Mouse (Mus musculus) heart, embryonic 11.5 days (tissue): ENCODE data around the gene Josd1. TPM values are rescaled to one million over a fixed set of nuclear protein-coding genes. Genes with fewer than 3 reads are reported as not detected.
A peak's percentile ranks its signal among the peaks of the same experiment; 100 is the strongest.

Source experiments
- ATAC-seq: fragments of 200-750 bp; cut with Nextera tagmentation; replicated peaks from 2 replicates; pipeline ENCODE4 v1.8.0; 2017; ENCODE audit warnings: moderate library complexity; ENCODE audit not compliant: insufficient number of reproducible peaks, low FRiP score, low TSS enrichment
- H3K27ac ChIP-seq: fragments of 300-500 bp; sonication (generic); 2 replicates; pipeline ENCODE4 v1.5.1; 2014; ENCODE audit warnings: mild to moderate bottlenecking, low read depth, low read length
- H3K27me3 ChIP-seq: fragments of 300-500 bp; sonication (generic); 2 replicates; pipeline ENCODE4 v1.6.1; 2014; ENCODE audit warnings: mild to moderate bottlenecking, low read length, mixed read lengths; ENCODE audit not compliant: control insufficient read depth, insufficient read depth
- H3K36me3 ChIP-seq: fragments of 300-500 bp; sonication (generic); 2 replicates; pipeline ENCODE4 v1.6.1; 2014; ENCODE audit warnings: mild to moderate bottlenecking, low read length, moderate library complexity, mixed read lengths; ENCODE audit not compliant: control insufficient read depth, insufficient read depth
- H3K4me1 ChIP-seq: fragments of 300-500 bp; sonication (generic); 2 replicates; pipeline ENCODE4 v1.6.1; 2014; ENCODE audit warnings: low read length; ENCODE audit not compliant: control insufficient read depth, insufficient read depth
- H3K4me2 ChIP-seq: fragments of 300-500 bp; sonication (generic); 2 replicates; pipeline ENCODE4 v1.6.1; 2014; ENCODE audit warnings: mild to moderate bottlenecking, moderate library complexity
- H3K4me3 ChIP-seq: fragments of 300-500 bp; sonication (generic); 2 replicates; pipeline ENCODE4 v1.5.1; 2014; ENCODE audit warnings: low read depth, low read length
- H3K9ac ChIP-seq: fragments of 300-500 bp; sonication (generic); 2 replicates; pipeline ENCODE4 v1.6.1; 2014; ENCODE audit warnings: mild to moderate bottlenecking, low read depth, low read length, moderate library complexity
- H3K9me3 ChIP-seq: fragments of 300-500 bp; sonication (generic); replicated peaks from 2 replicates; pipeline ENCODE4 v1.6.1; 2016; ENCODE audit warnings: low read length; ENCODE audit not compliant: control insufficient read depth
- WGBS: fragments of 180-500 bp; shearing (Covaris S2); extraction: QIAGEN DNeasy Blood & Tissue Kit; methylation state at CpG from one replicate; pipeline ENCODE4 v1.1.7; 2014; ENCODE audit not compliant: insufficient replicate concordance; 5-methylcytosine and 5-hydroxymethylcytosine counted together
- polyA plus RNA-seq: library from polyadenylated mRNA; unstranded; fragments of >200 nt; fragmentation: Nextera tagmentation; extraction: Ambion mirVana; gene quantifications from 2 replicates; pipeline ENCODE4 v1.2.1, GENCODE M21; 2014

Gene Josd1
- polyA plus RNA-seq, 1 experiment from 2014 or later: 10.9 TPM

DNA sequence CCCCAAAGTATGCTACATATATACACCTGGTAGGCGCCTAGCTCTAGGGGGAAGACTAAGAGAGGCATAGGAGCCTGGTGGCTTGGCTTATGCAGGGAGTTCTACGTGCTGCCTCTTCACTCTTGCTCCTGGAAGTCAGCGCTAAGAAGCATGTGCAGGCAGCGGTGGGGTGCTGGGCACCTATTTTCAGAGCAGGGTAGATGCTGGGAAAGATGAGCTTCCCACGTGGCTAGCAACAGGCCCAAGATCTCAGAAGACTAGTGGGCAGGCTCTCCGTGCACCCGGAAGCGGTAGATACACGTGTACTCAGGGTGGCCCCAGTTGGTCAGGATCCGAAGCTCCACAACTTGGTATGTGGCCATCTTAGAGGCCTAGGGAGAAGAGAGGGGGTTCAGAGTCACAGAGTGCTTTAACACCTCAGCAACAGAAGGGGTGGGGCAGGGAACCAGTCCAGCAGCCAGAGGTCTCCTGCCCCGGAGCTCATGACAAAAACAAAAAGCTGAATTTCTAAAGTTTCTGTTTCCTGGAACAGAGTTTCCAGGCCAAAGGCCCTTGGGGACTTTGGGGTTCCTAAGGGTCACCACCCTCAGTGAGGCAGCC lies 37.6 kb upstream of the Josd1 start:
- Histone ChIP-seq H3K36me3 (peaks cover 33% of the 10 kb centered on the region), H3K9me3 (no peaks in the 10 kb centered on the region), H3K4me2 (no peak overlapping the region), H3K4me3 (no peak overlapping the region), H3K27me3 (no peaks in the 10 kb centered on the region), H3K9ac (no peak overlapping the region), H3K27ac (no peak overlapping the region), H3K4me1 (no peaks in the 10 kb centered on the region)
- no peak for ATAC-seq
- WGBS: 89% methylated on average over 11 of the region's 11 CpGs

DNA sequence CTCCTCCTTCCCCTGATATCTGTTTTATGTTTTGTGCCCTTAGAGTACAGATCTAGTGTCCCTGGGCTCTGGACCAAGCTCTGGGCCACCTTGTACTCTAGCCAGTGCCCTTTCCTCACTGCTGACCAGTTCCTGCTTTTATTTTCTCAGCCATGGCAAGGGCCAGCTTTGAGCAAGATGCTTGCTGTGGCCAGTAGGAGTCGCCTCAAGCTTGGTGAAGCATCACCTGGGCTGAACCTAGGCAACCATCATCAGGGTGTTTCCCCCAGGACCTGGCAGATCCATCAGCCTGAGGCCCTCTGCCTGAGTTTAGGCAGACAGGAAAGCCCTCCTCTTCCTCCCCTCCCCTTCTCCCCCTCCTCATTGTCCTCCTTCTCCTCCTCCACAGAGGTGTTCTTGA lies 35.7 kb upstream of the Josd1 start:
- ATAC-seq: peak; percentile 46; the same call in 1 of the 2 replicates
- WGBS: 41% methylated on average over 1 of the region's 1 CpGs
- no peak overlapping the region for H3K9ac ChIP-seq

DNA sequence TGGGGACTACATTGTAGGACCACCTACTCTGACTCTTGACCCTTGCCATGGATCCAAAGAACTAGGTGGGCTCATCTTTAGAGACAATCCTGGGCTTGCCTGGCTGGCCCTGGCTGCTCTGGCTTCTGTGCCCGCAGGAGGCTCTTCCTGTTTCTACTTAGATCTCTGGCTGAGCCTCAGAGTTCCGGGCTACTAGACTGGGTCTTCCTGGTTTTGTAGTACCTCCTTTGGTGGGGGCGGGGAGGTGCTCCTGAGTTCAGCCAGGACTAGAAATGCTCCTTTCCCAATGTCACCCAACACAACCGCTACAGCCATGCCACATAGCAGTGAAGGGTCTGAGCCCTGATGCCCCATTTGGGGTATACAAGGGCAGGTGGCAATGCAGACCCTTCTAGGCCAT lies 33.1 kb upstream of the Josd1 start:
- Histone ChIP-seq H3K4me1 (no peaks in the 10 kb centered on the region), H3K9me3 (no peaks in the 10 kb centered on the region), H3K36me3 (peaks cover 27% of the 10 kb centered on the region), H3K9ac (no peak overlapping the region), H3K27me3 (no peaks in the 10 kb centered on the region), H3K4me2 (no peak overlapping the region), H3K4me3 (no peak overlapping the region), H3K27ac (no peak overlapping the region)
- 79% methylated on average over 4 of the region's 4 CpGs for WGBS
- ATAC-seq: no peak

More for the DNA sequence above, 35.7 kb upstream of the Josd1 start:
- Histone ChIP-seq H3K4me2 (no peak overlapping the region), H3K4me1 (no peaks in the 10 kb centered on the region), H3K27ac (no peak overlapping the region), H3K4me3 (no peak overlapping the region), H3K27me3 (no peaks in the 10 kb centered on the region), H3K36me3 (peaks cover 22% of the 10 kb centered on the region), H3K9me3 (no peaks in the 10 kb centered on the region)

DNA sequence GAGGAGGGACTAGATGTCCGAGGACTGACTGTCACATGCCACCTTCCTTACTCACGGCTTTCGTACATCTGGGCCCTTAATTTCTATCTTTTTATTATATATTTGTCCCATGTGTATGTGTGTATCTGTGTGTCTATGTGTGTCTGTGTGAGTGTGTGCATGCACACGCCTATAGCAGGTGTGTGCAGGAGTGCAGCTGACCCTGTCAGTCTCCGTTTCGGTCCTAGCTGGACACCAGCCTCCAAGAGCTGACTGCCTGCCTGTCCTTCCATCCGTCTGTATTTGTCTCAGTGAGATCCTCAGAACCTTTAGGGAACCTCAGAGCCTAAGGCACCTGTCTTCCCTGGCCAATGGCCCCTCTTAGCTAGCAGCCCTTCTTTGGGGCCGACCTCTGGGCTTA lies 32.5 kb upstream of the Josd1 start:
- Histone ChIP-seq H3K4me3 (no peak overlapping the region), H3K36me3 (peaks cover 29% of the 10 kb centered on the region), H3K9ac (no peak overlapping the region), H3K9me3 (no peaks in the 10 kb centered on the region), H3K27ac (no peak overlapping the region), H3K4me1 (no peaks in the 10 kb centered on the region), H3K4me2 (no peak overlapping the region), H3K27me3 (no peaks in the 10 kb centered on the region)
- WGBS: 94% methylated on average over 8 of the region's 8 CpGs
- ATAC-seq: no peak

DNA sequence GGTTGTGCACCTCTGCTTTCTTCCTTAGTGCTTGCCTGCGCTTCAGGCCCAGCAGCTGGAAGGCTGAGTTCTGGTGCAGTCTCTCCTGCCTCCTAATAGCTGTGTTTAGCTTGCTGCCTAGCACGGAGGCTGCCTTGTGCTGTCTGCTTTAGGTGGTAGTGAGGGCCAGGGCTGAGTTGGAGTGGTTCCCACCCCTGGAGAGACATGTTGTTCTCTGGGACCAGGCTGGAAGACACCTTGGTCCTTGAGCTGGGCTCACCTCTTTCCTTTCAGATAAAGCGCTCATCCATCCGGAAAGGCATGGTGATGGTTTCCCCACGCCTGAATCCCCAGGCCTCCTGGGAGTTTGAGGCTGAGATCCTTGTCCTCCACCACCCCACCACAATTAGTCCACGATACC lies 29.0 kb upstream of the Josd1 start:
- Histone ChIP-seq H3K36me3 (peaks cover 44% of the 10 kb centered on the region), H3K27ac (no peak overlapping the region), H3K27me3 (no peaks in the 10 kb centered on the region), H3K4me2 (no peak overlapping the region), H3K4me3 (no peak overlapping the region), H3K9me3 (no peaks in the 10 kb centered on the region), H3K4me1 (no peaks in the 10 kb centered on the region), H3K9ac (no peak overlapping the region)
- 90% methylated on average over 6 of the region's 6 CpGs for WGBS
- ATAC-seq: no peak

DNA sequence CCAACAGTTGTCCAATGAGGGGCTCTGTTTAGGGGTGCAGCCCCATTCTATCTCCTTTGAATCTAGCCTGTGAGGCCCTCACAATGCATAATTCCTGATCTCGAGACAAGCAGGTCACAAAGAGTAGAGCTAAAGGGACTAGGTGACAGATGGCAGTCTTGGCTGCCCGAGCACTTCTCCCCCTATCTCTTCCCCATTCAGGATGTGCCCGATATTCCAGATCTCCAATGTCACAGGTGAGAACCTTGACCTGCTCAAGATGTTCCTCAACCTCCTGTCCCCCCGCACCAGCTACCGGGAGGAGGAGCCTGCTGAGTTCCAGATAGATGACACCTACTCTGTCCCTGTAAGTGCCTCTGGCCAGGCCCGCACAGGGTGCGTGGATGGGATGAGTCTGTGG lies 27.9 kb upstream of the Josd1 start:
- Histone ChIP-seq H3K4me1 (no peaks in the 10 kb centered on the region), H3K4me2 (no peak overlapping the region), H3K27me3 (no peaks in the 10 kb centered on the region), H3K9me3 (no peaks in the 10 kb centered on the region), H3K4me3 (no peak overlapping the region), H3K27ac (no peak overlapping the region), H3K36me3 (peaks cover 47% of the 10 kb centered on the region), H3K9ac (no peak overlapping the region)
- WGBS: 91% methylated on average over 7 of the region's 7 CpGs
- no peak for ATAC-seq

DNA sequence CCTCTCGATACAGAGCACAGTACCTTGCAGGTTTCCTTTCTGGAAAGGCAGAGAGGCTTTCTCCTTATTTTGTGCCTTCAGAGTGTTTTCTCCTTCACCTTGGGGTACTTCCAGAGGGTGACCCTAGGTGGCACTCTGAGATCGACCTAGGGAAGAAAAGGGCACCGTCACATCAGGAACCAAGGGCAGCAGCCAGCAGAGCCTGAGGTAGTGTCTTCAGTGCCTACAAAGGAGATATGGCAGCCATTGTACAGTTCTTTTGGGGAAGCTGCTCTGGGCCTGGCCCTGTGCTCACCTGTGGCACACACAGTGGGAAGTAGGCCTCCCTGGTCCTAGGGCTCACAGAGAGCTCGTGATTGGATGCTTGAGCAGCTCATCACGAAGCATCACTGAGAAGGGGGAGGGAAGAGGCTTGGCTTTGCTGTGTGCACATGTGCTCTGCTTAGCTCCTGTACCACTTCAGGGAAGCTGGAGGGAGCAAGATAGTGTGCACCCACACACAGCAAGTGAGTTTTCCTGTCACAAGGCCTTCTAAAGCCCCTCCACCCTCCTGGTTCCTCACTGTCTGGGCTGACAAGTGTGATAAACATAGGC lies 20.6 kb upstream of the Josd1 start:
- WGBS: 87% methylated on average over 5 of the region's 5 CpGs
- H3K4me2 ChIP-seq: no peak overlapping the region
- peaks cover 22% of the 10 kb centered on the region for H3K36me3 ChIP-seq
- ATAC-seq: no peak
- no peaks in the 10 kb centered on the region for H3K9me3 ChIP-seq
- H3K4me3 ChIP-seq: no peak overlapping the region
- H3K9ac ChIP-seq: no peak overlapping the region
- H3K27ac ChIP-seq: no peak overlapping the region
- H3K27me3 ChIP-seq: no peaks in the 10 kb centered on the region
- no peaks in the 10 kb centered on the region for H3K4me1 ChIP-seq

DNA sequence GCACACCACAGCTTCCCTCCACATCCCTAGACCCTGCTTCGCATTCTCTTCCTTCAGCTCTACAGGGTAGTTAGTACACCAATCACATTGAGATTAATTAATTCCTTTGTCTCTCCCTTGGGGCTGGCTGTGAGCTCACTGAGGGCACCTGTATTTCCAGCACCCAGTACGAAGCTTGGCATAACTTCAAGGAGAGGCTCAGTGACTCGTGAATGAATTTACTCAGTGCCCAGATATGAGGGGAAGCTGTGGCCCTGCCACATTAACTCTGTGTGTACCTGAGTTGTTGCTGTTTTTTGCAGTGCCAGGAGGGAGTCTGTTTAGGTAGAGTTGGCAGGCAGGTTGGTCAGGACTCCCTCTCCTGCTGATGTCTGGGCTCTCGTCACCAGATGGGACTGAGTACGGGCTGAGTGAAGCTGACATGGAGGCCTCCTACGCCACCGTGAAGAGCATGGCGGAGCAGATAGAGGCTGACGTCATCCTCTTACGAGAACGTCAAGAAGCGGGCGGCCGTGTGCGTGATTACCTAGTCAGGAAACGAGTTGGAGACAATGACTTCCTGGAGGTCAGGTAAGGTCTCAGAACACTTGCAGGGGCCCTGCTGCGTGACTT lies 19.0 kb upstream of the Josd1 start:
- Histone ChIP-seq H3K4me2 (no peak overlapping the region), H3K27ac (no peak overlapping the region), H3K27me3 (no peaks in the 10 kb centered on the region), H3K9ac (no peak overlapping the region), H3K9me3 (no peaks in the 10 kb centered on the region), H3K36me3 (peaks cover 10% of the 10 kb centered on the region), H3K4me3 (no peak overlapping the region), H3K4me1 (no peaks in the 10 kb centered on the region)
- ATAC-seq: no peak
- WGBS: 82% methylated on average over 17 of the region's 17 CpGs
